Mouse (Mus musculus): Measurements from ENCODE around the gene Ncaph. TPM values are rescaled to one million over a fixed set of nuclear protein-coding genes. Genes with fewer than 3 reads are reported as not detected.
"Not testable (repeated sequence)": the region's sequence is repeated elsewhere in the genome, so short reads cannot be mapped to it uniquely, and the experiment has no call there.

Ncaph gene
- polyA plus RNA-seq, 1 experiment = 1.1 TPM

DNA sequence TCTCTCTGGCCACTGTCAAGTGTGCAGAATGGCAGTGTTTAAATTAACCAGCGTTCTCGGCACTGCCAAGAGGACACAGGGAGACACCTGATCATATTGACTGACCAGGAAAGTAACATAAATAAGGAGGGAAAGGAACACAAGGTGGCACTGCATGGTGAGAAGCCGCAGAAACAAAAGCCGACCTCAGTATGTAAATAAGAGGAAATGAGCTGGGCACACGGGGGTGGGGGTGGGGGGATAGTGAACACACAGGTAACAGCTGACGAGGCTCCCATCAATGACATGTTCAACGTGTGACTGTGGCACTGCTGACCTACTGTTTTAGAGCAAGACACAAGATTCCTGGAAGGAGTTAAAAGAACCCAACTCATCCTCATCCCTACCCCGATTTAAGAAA is 2.4 kb downstream of the Ncaph start:
- no peaks in the 10 kb centered on the region for H3K27me3 ChIP-seq (ENCODE audit: control insufficient read depth, insufficient read depth, low read length)
- no peak for DNase-seq
- no peak overlapping the region for H3K27ac ChIP-seq (ENCODE audit: insufficient read depth, low read length)
- H3K4me3 ChIP-seq (replicated peaks; ENCODE audit: insufficient read depth, low read depth, low read length) = no peak overlapping the region
- 69% methylated on average over 8 of the region's 8 CpGs for WGBS
- no peak for TF ChIP-seq POLR2A (IDR thresholded peaks at IDR 0.05; ENCODE audit: borderline replicate concordance, insufficient read depth, low read length)
- no peak for TF ChIP-seq CTCF (IDR thresholded peaks at IDR 0.05; ENCODE audit: borderline replicate concordance, insufficient read depth, low read depth, low read length)
- H3K4me1 ChIP-seq (ENCODE audit: control insufficient read depth, insufficient read depth, low read length) = no peaks in the 10 kb centered on the region

DNA sequence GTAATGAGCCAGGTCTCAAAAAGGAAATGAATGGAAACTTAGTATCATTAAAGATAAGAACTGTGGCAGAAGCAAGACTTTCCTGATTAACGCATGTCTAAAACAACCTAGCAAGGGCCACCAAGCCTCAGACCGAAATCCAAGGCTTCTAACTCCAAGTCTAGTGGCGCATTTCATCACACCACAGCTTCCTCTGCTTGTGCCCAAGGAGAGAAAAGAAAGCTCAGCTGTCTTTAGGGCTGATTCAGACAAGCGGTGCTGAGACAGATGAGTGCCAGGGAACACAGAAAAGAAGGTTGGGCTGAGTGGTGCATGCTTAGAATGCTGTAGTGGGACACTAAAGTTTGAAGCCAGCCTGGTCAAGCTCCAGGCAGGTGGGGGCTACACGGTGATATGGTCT is 4.8 kb downstream of the Ncaph start:
- no peak for DNase-seq
- TF ChIP-seq CTCF (IDR thresholded peaks at IDR 0.05; ENCODE audit: borderline replicate concordance, insufficient read depth, low read depth, low read length) = no peak
- TF ChIP-seq POLR2A (IDR thresholded peaks at IDR 0.05; ENCODE audit: borderline replicate concordance, insufficient read depth, low read length) = no peak
- WGBS = 84% methylated on average over 5 of the region's 5 CpGs
- Histone ChIP-seq H3K27me3 (ENCODE audit: control insufficient read depth, insufficient read depth, low read length) (no peaks in the 10 kb centered on the region), H3K27ac (ENCODE audit: insufficient read depth, low read length) (no peak overlapping the region), H3K4me3 (replicated peaks; ENCODE audit: insufficient read depth, low read depth, low read length) (no peak overlapping the region), H3K4me1 (ENCODE audit: control insufficient read depth, insufficient read depth, low read length) (no peaks in the 10 kb centered on the region)

DNA sequence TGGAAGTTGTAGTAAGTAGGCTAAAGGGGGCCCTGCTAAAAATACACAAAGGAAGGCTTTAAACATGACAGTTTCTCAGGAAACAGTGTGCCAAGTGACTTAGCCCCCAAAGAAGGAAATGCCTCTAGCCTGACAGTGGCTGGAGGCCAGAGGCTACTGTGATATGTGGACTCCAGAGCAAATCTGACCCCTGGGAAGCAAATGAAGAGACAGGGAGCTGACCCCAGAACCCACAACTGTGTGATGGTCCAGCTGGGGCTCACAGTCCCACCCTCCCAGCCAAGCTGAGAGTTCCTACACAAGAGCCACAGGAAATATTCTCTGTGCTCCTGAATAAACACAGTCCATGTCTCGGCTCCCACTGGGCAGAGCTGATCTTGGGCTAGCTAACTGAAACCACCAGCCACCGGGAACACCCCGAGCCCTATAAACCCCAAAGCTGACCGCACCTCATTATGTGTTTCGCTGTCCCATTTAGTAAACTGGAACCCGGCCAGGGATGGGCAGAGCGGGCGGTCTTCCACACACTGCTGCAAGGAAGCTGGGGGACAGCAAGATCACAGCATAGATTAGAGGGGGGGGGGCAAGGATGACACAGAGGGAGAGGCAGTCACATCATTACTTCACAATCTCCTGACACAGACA is 12.0 kb downstream of the Ncaph start:
- WGBS = 80% methylated on average over 8 of the region's 8 CpGs
- H3K4me1 ChIP-seq (ENCODE audit: control insufficient read depth, insufficient read depth, low read length) = no peaks in the 10 kb centered on the region
- TF ChIP-seq CTCF (IDR thresholded peaks at IDR 0.05; ENCODE audit: borderline replicate concordance, insufficient read depth, low read depth, low read length) = no peak
- DNase-seq = no peak
- H3K4me3 ChIP-seq (replicated peaks; ENCODE audit: insufficient read depth, low read depth, low read length) = no peak overlapping the region
- no peak overlapping the region for H3K27ac ChIP-seq (ENCODE audit: insufficient read depth, low read length)
- H3K27me3 ChIP-seq (ENCODE audit: control insufficient read depth, insufficient read depth, low read length) = no peaks in the 10 kb centered on the region

DNA sequence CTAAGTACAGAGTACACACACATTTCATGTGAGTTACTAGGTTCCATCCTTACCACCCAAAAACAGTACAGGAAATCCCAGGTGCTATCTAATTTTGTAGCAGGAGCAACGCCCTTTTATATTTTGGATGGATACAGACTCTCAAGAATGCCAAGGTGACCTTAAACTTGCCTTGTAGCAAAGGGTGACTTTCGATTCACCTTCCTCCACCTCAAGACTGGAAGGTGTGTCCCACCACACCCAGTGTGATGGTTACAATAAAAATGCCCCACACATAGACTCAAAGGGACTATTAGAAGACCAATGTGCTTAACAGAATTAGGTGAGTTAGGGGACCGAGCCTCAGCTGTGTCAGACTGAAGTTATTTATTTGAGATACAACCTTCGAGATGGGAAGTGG is 24.8 kb downstream of the Ncaph start:
- Histone ChIP-seq H3K4me1 (ENCODE audit: control insufficient read depth, insufficient read depth, low read length) (no peaks in the 10 kb centered on the region), H3K27me3 (ENCODE audit: control insufficient read depth, insufficient read depth, low read length) (no peaks in the 10 kb centered on the region), H3K4me3 (replicated peaks; ENCODE audit: insufficient read depth, low read depth, low read length) (no peak overlapping the region), H3K27ac (ENCODE audit: insufficient read depth, low read length) (no peak overlapping the region)
- DNase-seq = no peak
- 91% methylated on average over 4 of the region's 4 CpGs for WGBS
- TF ChIP-seq CTCF (IDR thresholded peaks at IDR 0.05; ENCODE audit: borderline replicate concordance, insufficient read depth, low read depth, low read length) (no peak), POLR2A (IDR thresholded peaks at IDR 0.05; ENCODE audit: borderline replicate concordance, insufficient read depth, low read length) (no peak)

DNA sequence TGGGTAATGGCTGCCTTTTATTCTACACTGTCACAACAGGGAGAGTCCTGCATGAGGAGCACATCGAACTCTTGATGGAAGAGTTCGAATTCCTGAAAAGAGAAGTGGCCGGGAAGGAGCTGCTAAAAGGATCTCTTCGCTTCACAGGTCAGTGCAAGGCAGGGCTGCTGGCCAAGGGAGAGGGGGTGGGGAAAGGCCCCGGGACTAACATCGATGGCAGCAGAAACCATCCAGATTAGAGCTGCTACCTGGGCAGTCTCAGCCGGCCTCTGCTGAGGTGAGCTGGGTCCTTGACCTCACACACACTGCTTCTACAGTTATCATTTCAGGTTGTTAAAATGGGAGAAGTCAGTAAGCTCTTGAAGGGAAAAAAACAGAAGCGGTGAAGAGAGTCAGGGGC is 41.8 kb downstream of the Ncaph start:
- H3K27ac ChIP-seq (ENCODE audit: insufficient read depth, low read length) = no peak overlapping the region
- DNase-seq = no peak
- H3K4me1 ChIP-seq (ENCODE audit: control insufficient read depth, insufficient read depth, low read length) = no peaks in the 10 kb centered on the region
- TF ChIP-seq CTCF (IDR thresholded peaks at IDR 0.05; ENCODE audit: borderline replicate concordance, insufficient read depth, low read depth, low read length) (no peak), POLR2A (IDR thresholded peaks at IDR 0.05; ENCODE audit: borderline replicate concordance, insufficient read depth, low read length) (no peak)
- no peak overlapping the region for H3K4me3 ChIP-seq (replicated peaks; ENCODE audit: insufficient read depth, low read depth, low read length)
- no peaks in the 10 kb centered on the region for H3K27me3 ChIP-seq (ENCODE audit: control insufficient read depth, insufficient read depth, low read length)
- WGBS = 66% methylated on average over 8 of the region's 8 CpGs

DNA sequence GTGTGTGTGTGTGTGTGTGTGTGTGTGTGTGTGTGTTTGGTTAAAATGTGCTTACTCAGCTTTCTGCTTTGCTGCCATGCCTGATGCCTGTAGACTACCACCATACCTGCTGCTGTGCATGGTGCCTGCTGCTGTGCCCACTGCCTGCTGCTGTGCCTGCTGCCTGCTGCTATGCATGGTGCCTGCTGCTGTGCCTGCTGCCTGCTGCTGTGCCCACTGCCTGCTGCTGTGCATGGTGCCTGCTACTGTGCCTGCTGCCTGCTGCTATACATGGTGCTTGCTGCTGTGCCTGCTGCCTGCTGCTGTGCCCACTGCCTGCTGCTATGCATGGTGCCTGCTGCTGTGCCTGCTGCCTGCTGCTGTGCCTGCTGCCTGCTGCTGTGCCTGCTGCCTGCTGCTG is 43.6 kb downstream of the Ncaph start:
- not testable (repeated sequence) for H3K4me3 ChIP-seq (replicated peaks; ENCODE audit: insufficient read depth, low read depth, low read length); H3K27me3 ChIP-seq (ENCODE audit: control insufficient read depth, insufficient read depth, low read length); DNase-seq; H3K27ac ChIP-seq (ENCODE audit: insufficient read depth, low read length); H3K4me1 ChIP-seq (ENCODE audit: control insufficient read depth, insufficient read depth, low read length)

DNA sequence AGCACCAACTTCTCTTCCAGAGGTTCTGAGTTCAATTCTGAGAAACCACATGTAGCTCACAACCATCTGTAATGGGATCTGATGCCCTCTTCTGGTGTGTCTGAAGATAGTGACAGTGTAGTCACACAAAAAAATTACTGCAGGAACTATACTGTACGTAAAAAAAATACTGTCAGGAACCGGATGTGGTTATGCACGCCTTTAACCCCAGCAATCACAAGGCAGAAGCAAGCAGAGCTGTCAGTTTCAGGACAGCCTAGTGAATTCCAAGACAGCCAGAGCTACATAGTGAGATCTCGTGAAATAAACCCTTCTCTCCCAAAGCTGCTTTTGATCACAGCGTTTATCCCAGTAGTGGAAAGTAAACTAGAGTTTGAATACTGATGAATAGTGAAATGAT is 47.5 kb downstream of the Ncaph start:
- 92% methylated on average over 5 of the region's 5 CpGs for WGBS
- H3K27me3 ChIP-seq (ENCODE audit: control insufficient read depth, insufficient read depth, low read length) = no peaks in the 10 kb centered on the region
- H3K4me1 ChIP-seq (ENCODE audit: control insufficient read depth, insufficient read depth, low read length) = no peaks in the 10 kb centered on the region
- no peak overlapping the region for H3K4me3 ChIP-seq (replicated peaks; ENCODE audit: insufficient read depth, low read depth, low read length)
- DNase-seq = no peak
- TF ChIP-seq POLR2A (IDR thresholded peaks at IDR 0.05; ENCODE audit: borderline replicate concordance, insufficient read depth, low read length) = no peak
- no peak for TF ChIP-seq CTCF (IDR thresholded peaks at IDR 0.05; ENCODE audit: borderline replicate concordance, insufficient read depth, low read depth, low read length)
- no peak overlapping the region for H3K27ac ChIP-seq (ENCODE audit: insufficient read depth, low read length)

DNA sequence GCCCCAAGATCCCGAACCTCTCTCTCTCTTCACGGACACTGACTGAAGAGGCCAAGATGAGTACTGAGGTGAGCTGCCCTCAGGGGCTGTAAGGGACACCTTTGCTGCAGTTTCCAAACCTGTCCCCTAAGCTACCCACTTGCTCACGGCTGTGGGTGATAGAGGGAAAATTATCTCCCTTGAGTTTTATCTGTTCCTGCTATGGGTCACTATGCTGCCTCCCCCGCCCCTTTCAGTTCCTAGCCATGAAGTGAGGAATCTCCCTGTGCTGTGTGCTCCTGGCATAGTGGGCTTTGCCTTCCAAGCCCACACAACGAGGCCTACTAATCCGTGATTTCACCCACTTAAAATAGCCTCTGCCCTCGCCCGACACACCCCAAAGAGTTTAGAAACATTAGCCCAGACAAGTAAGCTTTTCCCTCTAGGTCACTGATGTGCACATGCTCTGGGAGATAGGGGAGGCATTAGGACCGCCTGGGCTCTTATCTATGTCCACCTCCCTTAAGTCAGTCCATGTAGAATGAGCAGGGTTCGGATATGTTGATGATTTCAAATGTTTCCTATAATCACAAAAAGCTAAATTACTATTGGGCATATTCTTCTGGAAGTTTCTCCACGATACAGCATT is 53.0 kb downstream of the Ncaph start:
- no peak overlapping the region for H3K27ac ChIP-seq (ENCODE audit: insufficient read depth, low read length)
- WGBS = 91% methylated on average over 11 of the region's 11 CpGs
- H3K4me1 ChIP-seq (ENCODE audit: control insufficient read depth, insufficient read depth, low read length) = no peaks in the 10 kb centered on the region
- DNase-seq = no peak
- no peaks in the 10 kb centered on the region for H3K27me3 ChIP-seq (ENCODE audit: control insufficient read depth, insufficient read depth, low read length)
- no peak overlapping the region for H3K4me3 ChIP-seq (replicated peaks; ENCODE audit: insufficient read depth, low read depth, low read length)
- no peak for TF ChIP-seq POLR2A (IDR thresholded peaks at IDR 0.05; ENCODE audit: borderline replicate concordance, insufficient read depth, low read length)
- TF ChIP-seq CTCF (IDR thresholded peaks at IDR 0.05; ENCODE audit: borderline replicate concordance, insufficient read depth, low read depth, low read length) = no peak
